Mouse (Mus musculus) bone marrow, adult 2 months (tissue): Measurements from ENCODE around the gene Gm10715.
"Not testable (repeated sequence)": the region's sequence is repeated elsewhere in the genome, so short reads cannot be mapped to it uniquely, and the experiment has no call there.

Experiments
- CTCF ChIP-seq: fragments of 200-500 bp; IDR thresholded peaks from 2 replicates; pipeline ENCODE4 v1.5.1; 2011; ENCODE audit warnings: low read length, control low read depth; ENCODE audit not compliant: control insufficient read depth, insufficient read depth
- POLR2A ChIP-seq: fragments of 200-500 bp; IDR thresholded peaks from 2 replicates; pipeline ENCODE4 v1.6.1; 2011; ENCODE audit warnings: low read depth, mild to moderate bottlenecking, control low read depth, low read length, borderline replicate concordance; ENCODE audit not compliant: control insufficient read depth

GRCm38 (mm10) chr9:3002794-3003396 lies 33.8 kb upstream of the Gm10715 start, which contains the start of gene Gm11168:
- not testable (repeated sequence) for TF ChIP-seq POLR2A, CTCF
